Mouse (Mus musculus) fat pad, adult 2 months (tissue): ENCODE data around the gene Fnip2.
"Not testable (repeated sequence)": the region's sequence is repeated elsewhere in the genome, so short reads cannot be mapped to it uniquely, and the experiment has no call there.

Experiments
- DNase-seq: peaks from one replicate; pipeline ENCODE4 v3.0.0-alpha.2; 2011; ENCODE audit warnings: low read depth, low spot score; ENCODE audit errors: extremely low read depth

The Fnip2 gene

DNA sequence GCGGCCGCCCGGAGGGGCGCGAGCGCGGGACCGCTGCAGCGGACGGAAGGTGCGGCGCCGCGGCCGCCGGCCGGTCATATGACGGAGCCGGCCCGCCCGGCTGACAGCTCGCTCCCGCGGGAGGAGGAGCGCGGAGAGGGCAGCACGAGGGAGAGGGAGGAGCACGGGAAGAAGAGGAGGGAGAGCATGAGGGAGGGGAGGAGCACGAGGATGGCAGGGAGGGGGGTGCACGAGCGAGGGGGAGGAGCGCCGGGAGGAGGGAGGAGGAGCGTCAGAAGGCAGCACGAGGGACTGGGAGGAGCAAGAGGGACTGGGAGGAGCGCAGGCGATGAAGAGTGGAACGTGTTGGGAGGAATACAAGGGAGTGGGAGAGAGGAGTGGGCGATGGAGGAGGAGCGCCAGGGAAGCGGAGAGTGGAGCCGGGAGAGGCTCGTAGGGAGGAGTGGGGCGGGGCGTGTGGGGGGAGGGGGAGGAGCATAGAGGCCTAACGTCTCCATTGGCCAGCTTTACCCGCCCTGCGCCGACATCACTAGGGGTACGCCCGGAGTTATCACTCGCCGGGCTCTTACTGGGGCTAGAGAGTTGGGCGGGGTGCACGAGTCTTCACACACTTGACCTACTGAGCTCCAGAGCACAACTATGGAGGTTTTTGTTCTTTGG is at the start of gene Fnip2:
TSS of gene Fnip2 (minus strand) at position 94 of the 660 bp plus-strand sequence.
- DNase-seq = peak; percentile 70

DNA sequence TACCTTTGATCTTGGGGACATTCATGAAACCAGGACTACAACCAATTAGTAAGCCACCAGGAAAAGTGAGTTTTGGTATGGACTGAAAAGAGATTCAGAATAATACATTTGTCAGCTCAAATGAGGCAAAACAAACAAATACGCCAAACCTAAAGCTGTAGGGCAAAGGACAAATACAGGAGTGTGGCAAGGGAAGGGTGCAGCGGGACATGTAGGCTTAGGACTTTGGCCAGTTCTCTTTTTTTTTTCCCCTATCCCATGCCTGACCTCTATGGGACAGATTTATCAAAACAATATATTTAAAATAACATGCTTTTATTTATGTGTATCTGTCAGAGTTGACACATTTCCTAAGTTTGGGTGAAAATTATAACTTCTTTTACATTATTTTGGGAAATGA is 42.3 kb upstream of the Fnip2 start:
- no peak for DNase-seq

DNA sequence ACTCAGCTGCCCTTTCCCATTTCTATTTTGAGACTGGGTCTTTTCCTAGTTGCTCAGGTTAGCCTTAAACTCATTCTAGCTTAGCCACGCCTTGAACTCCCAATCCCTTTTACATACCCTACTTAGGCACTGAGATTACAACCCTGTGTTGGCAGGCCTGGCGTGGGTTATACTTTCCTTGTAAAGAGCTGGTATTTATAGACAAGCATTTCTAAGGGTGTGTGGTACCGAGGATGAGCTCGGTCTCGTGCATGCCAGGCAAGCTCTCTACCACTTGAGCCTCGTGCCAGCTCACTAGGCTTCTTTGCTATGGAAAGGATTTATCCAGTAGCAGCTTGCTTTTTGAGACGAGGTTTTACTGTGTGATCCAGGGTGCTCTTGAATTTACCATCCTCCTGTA is 27.9 kb upstream of the Fnip2 start:
- DNase-seq = no peak

GRCm38 (mm10) chr3:79591793-79592471 is 24.3 kb upstream of the Fnip2 start:
- DNase-seq = no peak

DNA sequence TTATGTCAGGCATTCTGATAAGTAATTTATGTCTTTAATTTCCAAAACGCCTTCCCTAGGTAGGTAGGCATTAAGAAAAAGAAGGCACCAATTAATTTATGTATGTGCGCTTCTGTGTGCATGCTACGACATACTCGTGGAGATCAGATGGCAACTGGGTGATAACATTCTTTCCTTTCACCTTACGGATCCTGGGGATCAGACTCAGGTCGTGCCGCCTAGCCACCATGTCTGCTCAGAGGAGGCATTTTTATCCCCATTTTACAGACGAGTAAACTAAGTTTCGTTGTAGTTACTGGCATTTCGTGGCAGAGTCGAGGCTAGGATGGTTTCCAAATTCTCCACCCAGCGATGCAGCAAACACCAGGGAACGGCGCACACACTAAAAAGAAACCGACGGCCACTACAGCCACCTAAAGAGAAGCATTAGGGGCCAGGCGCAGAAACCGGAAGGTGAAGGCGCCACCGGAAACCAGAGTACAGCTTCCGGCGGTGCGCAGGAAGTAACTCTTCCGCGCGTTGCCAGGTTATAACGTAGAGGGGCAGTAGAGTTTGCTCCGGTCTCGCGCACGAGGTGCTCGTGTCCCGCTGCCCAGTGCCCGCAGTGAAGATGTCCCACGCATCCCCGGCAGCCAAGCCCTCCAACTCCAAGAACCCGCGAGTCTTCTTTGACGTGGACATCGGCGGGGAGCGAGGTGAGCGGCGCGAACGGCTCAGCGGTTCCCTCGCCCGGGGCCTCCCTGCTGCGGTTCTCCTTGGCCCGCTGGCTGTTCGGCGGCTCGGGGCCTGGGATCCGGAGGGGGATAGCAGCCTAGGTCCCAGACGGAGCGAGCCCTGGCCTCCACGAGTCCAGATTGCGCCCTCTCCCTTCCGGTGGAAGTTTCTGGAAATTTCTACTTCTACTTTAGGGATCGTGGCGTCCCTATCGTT is 23.5 kb upstream of the Fnip2 start, which contains the start of gene Ppid:
TSS of gene Ppid (plus strand) at position 480 of the 930 bp plus-strand sequence.
- peak; percentile 19 for DNase-seq

GRCm38 (mm10) chr3:79589671-79590070 is 22.1 kb upstream of the Fnip2 start:
- DNase-seq = no peak

GRCm38 (mm10) chr3:79586804-79587203 is 19.2 kb upstream of the Fnip2 start:
- no peak for DNase-seq

DNA sequence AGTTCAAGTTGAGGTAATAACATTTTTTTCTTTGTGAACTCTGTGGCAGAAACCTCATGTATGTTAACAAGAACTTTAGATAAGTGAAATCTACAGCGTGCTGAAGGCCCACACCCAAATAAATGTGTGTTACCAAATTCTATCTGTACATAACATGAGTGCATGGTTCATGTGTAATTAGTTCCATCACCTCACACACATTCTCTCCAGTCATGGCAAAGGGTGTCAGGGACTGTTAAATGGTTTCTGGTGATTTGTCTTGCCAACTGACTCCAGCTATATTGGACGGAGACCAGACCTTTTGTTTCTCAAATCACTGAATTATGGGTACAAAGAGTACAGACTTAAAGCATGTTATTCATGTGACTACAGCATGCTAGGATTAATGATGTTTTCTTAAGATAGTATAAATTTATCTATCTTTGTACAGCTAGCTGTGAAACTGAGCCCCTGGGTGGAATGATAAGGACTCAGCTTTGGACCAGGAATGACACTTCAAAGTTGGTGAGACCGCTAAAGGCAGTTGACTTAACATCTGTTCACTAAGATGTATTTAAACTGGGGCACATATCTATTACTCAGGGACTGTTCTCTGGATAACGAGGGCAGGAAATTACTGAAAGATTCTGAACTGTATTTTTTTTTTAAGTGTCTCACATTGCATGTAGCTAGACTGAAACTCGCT is 12.4 kb upstream of the Fnip2 start:
- no peak for DNase-seq

DNA sequence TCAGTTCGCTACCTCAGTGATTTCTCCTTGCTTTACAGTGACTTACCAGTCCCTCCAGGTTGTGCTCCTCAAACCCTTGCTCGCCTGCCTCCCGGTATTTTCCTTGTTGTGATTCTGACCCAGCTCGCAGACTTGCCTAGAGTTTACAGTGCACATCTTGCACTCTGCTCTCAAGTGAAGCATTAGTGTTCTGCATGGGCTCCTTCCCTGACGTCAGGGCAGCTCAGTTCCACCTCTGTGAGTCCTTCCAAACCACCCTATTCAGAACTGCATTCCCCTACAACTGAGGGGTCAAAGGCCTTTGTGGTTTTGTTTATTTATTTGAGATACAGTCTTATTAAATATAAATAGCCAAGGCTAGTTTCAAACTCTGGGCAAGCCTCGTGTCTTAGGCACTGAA is 10.6 kb upstream of the Fnip2 start:
- DNase-seq = no peak

DNA sequence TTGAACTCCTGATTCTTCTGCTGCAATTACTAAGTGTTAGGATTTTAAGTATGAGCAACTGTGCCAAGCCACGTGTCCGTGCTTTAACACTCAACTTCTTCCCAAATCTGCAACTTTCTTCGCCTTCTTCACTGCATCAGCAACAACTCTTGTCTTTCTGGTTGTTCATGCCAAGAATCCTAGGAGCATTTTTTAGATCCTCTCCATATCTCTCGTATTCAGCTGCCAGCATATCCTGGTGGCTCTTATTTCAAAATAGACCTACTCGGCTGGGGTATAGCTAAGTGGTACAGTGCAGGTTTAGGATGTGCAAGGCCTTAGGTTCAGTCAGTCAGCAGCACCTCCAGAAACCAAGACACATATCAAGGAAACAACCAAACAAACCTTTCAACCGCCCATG is 10.0 kb upstream of the Fnip2 start:
- no peak for DNase-seq

DNA sequence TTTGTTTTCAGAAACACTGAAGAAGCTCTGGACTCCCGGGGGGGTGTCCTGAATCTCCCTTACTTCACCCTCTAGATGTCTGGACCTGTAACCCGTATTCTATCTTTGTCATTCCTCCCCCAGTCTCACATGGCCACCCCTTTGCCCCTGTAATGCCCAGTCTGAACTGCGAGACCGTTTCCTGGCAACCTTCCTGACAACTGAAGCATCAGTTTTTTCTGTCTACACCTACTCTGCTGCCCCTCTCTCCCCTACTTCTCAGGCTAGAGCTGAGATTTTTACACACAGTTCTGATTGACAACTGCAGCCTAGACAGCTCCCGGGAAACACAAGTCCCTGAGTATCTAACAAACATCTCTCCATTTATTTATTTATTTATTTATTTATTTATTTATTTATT is 9.3 kb upstream of the Fnip2 start:
- no peak for DNase-seq

- no peak for DNase-seq
These were observed 8.8 kb upstream of the Fnip2 start for GRCm38 (mm10) chr3:79576468-79576816.

DNA sequence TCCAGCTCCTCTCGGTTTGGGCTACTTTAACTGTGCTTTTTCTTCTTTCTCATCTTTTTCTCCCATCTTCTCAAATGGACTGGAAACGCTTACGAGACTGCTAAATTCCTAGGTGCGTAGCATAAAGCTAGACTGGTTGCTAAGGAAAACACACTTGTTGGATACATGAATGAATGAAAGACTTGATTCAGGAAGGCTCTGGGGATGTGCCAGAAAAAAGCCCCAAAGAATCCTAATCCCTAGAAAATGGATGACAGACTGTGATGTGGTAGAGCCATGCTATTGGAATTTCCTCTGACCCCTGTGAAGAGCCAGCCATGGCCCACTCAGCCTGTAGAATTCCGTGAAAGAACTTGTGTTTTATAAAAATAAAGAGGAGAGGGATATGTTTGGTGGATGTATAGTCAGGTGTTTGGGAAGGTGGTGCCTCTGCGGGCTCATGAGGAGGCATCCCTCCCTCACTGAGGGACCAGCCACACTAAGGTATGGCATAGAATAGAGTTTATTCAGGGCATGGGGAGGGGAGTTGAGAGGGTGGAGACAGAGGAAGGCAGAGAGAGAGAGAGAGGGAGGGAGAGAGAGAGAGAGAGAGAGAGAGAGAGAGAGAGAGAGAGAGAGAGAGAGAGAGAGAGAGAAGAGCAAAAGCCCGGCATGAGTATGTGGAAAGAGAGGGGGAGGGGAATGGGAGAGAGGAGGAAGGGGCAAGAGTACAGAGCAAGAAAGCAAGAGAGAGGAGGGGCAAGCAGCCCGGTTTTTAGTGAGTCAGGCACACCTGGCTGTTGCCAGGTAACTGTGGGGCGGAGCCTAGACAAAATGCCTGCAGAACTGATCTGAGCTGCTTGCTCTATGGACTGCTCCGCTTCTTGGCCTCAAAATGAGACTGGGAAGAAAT is 8.2 kb upstream of the Fnip2 start:
- no peak for DNase-seq

- DNase-seq = no peak
These were observed 6.7 kb upstream of the Fnip2 start for GRCm38 (mm10) chr3:79574336-79574735.

DNA sequence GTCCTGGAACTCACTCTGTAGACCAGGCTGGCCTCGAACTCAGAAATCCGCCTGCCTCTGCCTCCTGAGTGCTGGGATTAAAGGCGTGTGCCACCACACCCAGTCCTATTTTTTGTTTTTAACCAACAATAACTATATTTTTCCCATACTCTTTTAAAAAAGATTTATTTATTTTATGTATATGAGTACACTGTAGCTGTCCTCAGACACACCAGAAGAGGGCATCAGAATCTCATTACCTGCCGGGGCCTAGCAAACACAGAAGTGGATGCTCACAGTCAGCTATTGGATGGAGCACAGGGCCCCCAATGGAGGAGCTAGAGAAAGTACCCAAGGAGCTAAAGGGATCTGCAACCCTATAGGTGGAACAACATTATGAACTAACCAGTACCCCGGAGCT is 5.8 kb upstream of the Fnip2 start:
- DNase-seq = not testable (repeated sequence)

- DNase-seq = no peak
These were observed 4.8 kb upstream of the Fnip2 start for GRCm38 (mm10) chr3:79572399-79572798.

DNA sequence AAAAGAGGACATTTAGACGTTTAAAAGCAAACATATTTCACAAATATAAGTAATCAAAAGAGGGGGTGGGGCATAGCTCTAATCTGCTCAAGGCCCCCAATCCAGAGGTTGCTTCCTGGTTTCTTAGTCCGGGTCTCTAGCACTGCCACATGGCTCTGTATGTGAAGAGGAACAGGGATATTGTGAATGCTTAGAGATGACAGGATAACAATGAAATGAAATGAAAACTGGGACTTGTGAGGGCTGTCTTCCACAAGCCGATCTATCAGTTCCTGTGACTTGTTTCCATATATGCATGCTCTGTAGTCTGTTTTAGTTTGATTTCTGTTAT is 1.7 kb upstream of the Fnip2 start:
- no peak for DNase-seq

DNA sequence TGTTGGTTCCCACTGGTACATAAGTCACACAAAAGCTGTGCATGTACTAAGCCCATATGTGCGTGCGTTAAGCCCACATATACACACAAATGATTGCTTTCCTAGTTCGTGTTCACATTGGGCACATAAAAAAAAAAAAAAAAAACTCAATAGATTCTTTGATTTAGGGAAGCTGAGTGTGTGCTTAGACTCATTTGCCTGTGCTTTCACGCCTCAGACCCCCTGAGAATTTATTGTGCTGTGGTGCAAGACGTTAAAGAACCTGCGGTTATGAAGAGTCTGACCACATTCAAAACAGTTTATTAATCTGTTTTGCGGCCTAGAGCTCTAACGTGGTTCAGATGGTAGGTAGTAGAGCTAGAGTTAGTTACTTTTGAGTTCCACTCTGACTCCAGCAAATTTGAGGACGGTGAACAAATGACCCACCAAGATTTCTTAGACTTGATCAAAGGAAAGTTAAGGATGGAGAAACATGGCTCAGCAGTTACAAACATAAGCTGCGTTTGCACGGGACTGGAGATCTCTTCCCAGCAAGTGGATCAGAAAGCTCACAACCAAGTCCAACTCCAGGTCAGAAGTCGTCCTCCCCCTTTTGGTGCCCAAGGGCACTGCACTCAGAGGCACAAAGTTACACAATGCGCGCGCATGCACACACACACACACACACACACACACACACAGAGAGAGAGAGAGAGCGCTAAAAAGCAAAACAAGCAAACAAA is 1.2 kb upstream of the Fnip2 start:
- no peak for DNase-seq
